ENCODE assay signal across 8 mouse cellular contexts in the genomic region with DNA sequence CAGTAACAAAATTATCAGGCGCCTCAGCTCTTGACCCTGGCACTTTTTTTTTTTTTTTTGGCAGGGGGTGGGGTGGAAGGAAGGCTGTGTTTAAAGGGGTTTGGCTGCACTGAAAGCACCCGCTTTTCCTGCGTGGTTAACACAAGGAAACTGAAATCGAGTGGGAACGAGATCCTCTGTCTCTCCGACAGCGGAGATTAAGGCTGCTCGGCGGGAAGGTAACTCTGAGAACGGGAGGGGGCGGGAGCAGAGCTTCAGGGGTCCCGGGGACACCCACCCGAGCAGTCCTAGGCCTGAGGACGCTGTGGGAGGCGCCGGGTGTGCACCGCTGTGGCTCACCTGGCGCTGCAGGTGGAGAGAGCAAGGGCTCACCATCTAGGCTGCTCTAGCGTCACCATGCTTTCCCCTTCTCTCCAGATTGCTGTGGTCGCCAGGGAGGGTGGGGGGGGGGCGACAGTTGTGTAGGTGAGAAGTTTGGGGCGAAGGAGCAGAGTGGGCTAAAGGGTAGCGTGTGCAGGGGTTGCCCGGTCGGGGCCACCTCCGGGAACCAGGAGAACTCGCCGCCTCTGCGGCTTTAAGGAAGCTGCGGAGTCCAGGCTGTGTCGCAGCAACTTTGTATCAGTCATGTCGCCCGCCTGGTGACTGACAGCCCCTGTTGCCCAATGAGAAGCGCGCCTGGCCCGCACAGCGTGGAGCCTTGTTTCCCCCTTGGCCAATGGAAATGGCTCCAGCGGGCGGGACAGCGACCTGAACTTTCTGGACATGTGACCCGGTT. TPM values are rescaled to one million over a fixed set of nuclear protein-coding genes. Genes with fewer than 3 reads are reported as not detected.
DNase-seq lines count a peak whose midpoint lies in the region; ATAC-seq lines count a peak whose summit lies in the region.

No protein-coding gene starts in this region.

- no peaks in the 10 kb centered on the region for H3K36me3 ChIP-seq in embryonic facial prominence, embryonic 11.5 days (replicated peaks; ENCODE audit: control insufficient read depth, insufficient read depth, low read depth, low read length)
- no peaks in the 10 kb centered on the region for H3K36me3 ChIP-seq in midbrain, embryonic 11.5 days (ENCODE audit: control insufficient read depth, insufficient read depth, low read length)

- H3K4me3 ChIP-seq in embryonic facial prominence, embryonic 11.5 days (ENCODE audit: low read depth, low read length) = peak overlapping the region; percentile 59
- peak overlapping the region; percentile 63 for H3K4me3 ChIP-seq in midbrain, embryonic 11.5 days (ENCODE audit: low read depth, low read length)

- intact Hi-C loops in left cerebral cortex, postnatal 4 days (cut with DNase I) = loop anchor here (10.0 kb wide), 1 partner anchor 413 kb away; no protein-coding TSS in a partner anchor

- H3K27ac ChIP-seq in embryonic facial prominence, embryonic 11.5 days (replicated peaks; ENCODE audit: low read depth, low read length) = no peak overlapping the region
- no peak overlapping the region for H3K27ac ChIP-seq in midbrain, embryonic 11.5 days (ENCODE audit: low read depth, low read length)

- peak; percentile 97 for DNase-seq in adrenal gland, postnatal 25 days
- DNase-seq in embryonic facial prominence, embryonic 11.5 days (ENCODE audit: low spot score) = peak; percentile 95
- DNase-seq in heart, adult 11 months = peak; percentile 100
- peak; percentile 99 for DNase-seq in kidney, adult 11 months
- peak; percentile 97 for DNase-seq in left cerebral cortex, postnatal 4 days
- peak; percentile 97 for DNase-seq in midbrain, embryonic 11.5 days (ENCODE audit: low spot score, missing footprints)
- DNase-seq in right cerebral cortex, postnatal 4 days = peak; percentile 86
- peak; percentile 97 for DNase-seq in yolk sac, embryonic 10.5 days (ENCODE audit: low spot score)

- H3K4me1 ChIP-seq in embryonic facial prominence, embryonic 11.5 days (ENCODE audit: control insufficient read depth, insufficient read depth, low read length) = no peaks in the 10 kb centered on the region; the same call in 1 of the 2 replicates
- H3K4me1 ChIP-seq in midbrain, embryonic 11.5 days (ENCODE audit: control insufficient read depth, insufficient read depth, low read length) = peaks cover 16% of the 10 kb centered on the region

- peak; percentile 100 for ATAC-seq in embryonic facial prominence, embryonic 11.5 days (replicated peaks; ENCODE audit: insufficient number of reproducible peaks, low FRiP score, low TSS enrichment, low read depth)
- ATAC-seq in midbrain, embryonic 11.5 days (ENCODE audit: low FRiP score) = peak; percentile 98

- H3K27me3 ChIP-seq in embryonic facial prominence, embryonic 11.5 days (ENCODE audit: control insufficient read depth, insufficient read depth, low read length) = peaks cover 33% of the 10 kb centered on the region
- H3K27me3 ChIP-seq in midbrain, embryonic 11.5 days (ENCODE audit: control insufficient read depth, insufficient read depth, low read length) = peaks cover 39% of the 10 kb centered on the region

- H3K9me3 ChIP-seq in embryonic facial prominence, embryonic 11.5 days (replicated peaks; ENCODE audit: control insufficient read depth, low read length) = no peaks in the 10 kb centered on the region
- H3K9me3 ChIP-seq in midbrain, embryonic 11.5 days (ENCODE audit: control insufficient read depth, low read length) = no peaks in the 10 kb centered on the region

- peak overlapping the region; percentile 51 for H3K9ac ChIP-seq in embryonic facial prominence, embryonic 11.5 days (replicated peaks; ENCODE audit: low read length)
- peak overlapping the region; percentile 49 for H3K9ac ChIP-seq in midbrain, embryonic 11.5 days (ENCODE audit: low read length)

- peak overlapping the region; percentile 97 for H3K4me2 ChIP-seq in embryonic facial prominence, embryonic 11.5 days (ENCODE audit: low read depth, low read length)
- H3K4me2 ChIP-seq in midbrain, embryonic 11.5 days = peak overlapping the region; percentile 99

- under 1% methylated on average over 39 of the region's 41 CpGs for whole genome bisulfite sequencing in embryonic facial prominence, embryonic 11.5 days
- whole genome bisulfite sequencing in midbrain, embryonic 11.5 days = under 1% methylated on average over 40 of the region's 41 CpGs

RNA-seq across cellular contexts. Expression of a gene that starts 2.4 kb away (rescaled TPM):
- 12.5 and 14.9 TPM in 2 replicates for total RNA-seq in adrenal gland, postnatal 25 days (2021)
- polyA plus RNA-seq in embryonic facial prominence, embryonic 11.5 days (2014; fragmentation: Nextera tagmentation; extraction: Ambion mirVana) = 0.58 and 0.61 TPM in 2 replicates
- 10 to 100 TPM; 16.9 to 24.3 TPM for total RNA-seq in left cerebral cortex, postnatal 4 days (2021)
- polyA plus RNA-seq in midbrain, embryonic 11.5 days (2014; fragmentation: Nextera tagmentation; extraction: Ambion mirVana) = 0.63 and 1.2 TPM in 2 replicates
